Mouse (Mus musculus): ENCODE measurements at regions not wholly inside any gene's neighbourhood (a gene's known extent, or its start where the extent isn't known, plus 50 kb on each side); places are given as distances from the start of the nearest gene placed in this dataset.

GRCm38 (mm10) chr6:20137546-20137945 is 1077.8 kb upstream of the Kcnd2 start:
- H3K27me3 ChIP-seq (ENCODE audit: insufficient read depth, low read length): no peaks in the 10 kb centered on the region
- H3K9me3 ChIP-seq (ENCODE audit: low read length): no peaks in the 10 kb centered on the region
- H3K27ac ChIP-seq: no peak overlapping the region
- no peak overlapping the region for H3K4me2 ChIP-seq (ENCODE audit: low read depth, low read length)
- TF ChIP-seq CTCF (IDR thresholded peaks at IDR 0.05; ENCODE audit: low read depth): no peak
- no peak overlapping the region for H3K9ac ChIP-seq (replicated peaks; ENCODE audit: low read length)
- H3K36me3 ChIP-seq (ENCODE audit: insufficient read depth, low read length): no peaks in the 10 kb centered on the region
- H3K4me3 ChIP-seq (ENCODE audit: low read length): no peak overlapping the region
- no peak for ATAC-seq
- no peaks in the 10 kb centered on the region for H3K4me1 ChIP-seq (ENCODE audit: insufficient read depth, low read length)
- DNase-seq (ENCODE audit: low spot score): no peak
